Mouse (Mus musculus) left cerebral cortex, adult 9 months (tissue): ENCODE data around the gene Svip.

ENCODE experiments used
- DNase-seq, 2 experiments: peaks; one replicate each; pipeline ENCODE4 v3.0.0; 2022; ENCODE audit warnings: low spot score in 2 of 2

The Svip gene

DNA sequence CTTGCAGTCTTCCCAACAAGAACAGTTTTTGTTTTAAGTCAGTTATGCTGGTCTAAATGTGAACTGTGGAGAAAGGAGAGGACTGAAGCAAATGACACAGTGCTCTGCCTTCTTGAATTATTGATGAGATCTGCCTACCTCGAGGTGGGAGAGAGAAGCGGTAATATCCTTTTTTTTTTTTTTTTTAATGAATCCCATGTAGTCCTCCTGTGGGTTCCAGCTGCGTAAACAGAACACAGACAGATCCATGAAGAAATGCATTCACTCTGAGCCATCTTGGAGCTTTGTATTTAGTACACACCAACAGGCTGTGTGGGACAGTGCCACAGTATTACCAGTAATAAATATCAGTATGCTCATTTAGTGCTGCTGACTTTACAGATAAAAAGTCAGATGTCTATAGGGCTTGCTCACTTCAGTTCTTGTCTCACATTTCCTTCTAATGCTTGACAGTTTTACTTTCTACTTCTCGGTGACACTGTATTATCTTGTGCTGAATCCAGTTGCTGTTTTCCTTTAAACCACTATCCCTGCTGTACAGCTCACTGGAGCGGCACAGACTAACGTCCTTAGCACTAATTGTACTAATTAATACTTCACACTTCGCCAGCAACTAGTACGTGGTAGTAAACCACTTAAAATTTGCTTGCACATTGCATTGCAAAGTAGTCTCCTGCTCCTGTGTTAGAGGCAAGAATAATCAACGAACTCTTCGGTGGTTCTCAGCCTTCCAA lies 43.4 kb downstream of the Svip start:
- no peak for DNase-seq

DNA sequence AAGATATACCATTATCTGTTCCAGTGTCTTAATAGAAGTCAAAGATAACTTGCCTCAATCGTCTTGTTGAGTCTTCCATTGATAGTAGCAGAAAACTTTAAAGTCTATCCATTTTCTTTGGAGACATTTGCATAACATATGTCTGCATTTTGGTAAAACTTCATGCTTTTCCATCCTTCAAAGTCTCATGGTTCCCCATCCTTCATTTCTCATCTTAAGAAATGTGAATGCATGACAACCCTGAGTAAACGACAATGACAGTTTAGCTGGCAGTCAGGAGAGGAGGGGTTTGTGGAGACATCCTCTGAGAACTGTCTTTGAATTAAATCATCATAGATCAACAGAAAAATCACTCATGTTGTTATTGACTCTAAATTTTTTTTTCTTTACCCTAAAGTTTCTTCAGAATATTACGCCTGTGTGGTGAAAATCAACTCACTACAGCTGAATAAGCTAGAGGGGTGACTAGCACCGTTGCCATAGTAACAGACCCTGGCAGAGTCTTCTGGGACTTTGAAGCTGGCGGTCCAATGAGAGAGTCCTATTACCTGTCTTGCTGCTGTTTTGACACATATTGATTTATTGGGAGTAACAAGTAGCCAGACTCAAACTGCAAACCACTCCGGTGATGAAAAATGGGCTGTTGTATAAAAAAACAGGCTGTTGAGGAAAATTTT lies 45.0 kb downstream of the Svip start:
- DNase-seq, result no peak

DNA sequence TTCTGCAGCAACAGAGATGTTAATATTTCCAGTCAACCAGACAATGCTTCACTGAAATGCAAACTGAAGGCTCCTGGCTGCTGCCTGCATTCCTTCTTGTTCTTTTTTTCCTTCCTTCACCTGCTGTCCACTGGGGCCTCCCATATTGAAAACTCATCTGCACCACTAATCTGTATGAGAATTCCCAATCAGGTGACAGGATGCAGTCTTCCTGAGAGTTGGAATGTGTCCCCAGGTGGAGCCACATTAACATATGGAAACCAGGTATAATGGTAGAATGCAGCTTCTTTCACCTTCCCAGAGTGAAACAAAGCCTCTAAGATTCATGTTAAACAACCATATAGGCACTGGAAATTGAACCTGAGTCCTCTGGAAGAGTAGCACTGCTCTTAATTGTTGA lies 48.1 kb downstream of the Svip start:
- no peak for DNase-seq

DNA sequence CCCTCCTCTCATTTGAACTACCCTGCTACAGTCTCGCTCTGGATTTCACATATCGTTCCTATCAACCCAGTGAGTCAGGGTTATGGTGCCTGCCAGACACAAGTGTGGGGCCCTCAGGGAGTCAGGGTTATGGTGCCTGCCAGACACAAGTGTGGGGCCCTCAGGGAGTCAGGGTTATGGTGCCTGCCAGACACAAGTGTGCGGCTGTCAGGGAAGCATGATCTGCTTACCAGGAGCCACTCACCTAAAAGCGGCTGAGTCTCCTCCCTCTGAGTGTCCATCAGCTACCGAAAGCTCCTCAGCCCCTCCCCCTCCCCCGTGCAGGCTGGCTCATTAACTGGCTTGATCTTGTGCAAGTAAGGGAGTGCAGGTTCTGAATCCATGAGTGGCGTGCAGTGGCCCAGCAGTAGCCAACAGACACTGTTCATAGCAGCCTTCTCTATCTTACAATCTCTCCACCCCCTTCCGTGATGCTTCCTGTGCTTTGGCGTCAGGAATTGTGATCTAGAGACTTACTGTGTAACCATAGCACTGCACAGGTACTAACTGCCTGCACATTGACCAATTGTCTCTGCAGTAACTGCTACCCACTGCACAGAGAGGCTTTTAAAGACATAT lies 50.3 kb downstream of the Svip start:
- DNase-seq, result no peak
